ENCODE assay signal across 20 mouse cellular contexts in the genomic region with DNA sequence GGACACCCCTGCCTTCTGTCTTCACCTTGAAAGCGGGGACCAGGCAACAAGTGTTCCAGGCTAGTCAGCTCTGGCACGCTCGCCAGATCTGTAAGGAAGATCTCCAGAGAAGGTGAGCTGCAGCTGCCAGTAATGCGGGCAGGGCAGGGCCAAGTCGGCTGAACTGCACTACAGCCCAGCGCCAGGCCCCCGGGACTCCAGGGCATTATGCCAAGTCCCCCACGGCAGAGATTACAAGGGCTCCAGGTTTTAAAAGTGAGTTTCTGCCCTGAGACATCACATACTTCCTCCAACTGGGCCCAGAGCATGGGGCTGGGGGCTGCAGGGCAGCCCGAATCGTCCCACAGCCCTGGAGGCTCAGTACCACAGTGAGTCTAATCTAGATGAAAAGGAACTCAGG. TPM values are rescaled to one million over a fixed set of nuclear protein-coding genes. Genes with fewer than 3 reads are reported as not detected.
DNase-seq lines count a peak whose midpoint lies in the region; ATAC-seq and TF ChIP-seq lines count a peak whose summit lies in the region.
"Had no signal": no experiment of that assay in that cellular context is flagged by ENCODE, and none has a peak within 500 bp of the region (broad histone marks: within the 10 kb centered on the region; RNA-seq: fewer than 3 reads in every experiment).

No protein-coding gene starts in this region.

- no peak for TF ChIP-seq CTCF in kidney, adult 2 months (conservative IDR thresholded peaks at IDR 0.05; ENCODE audit: insufficient read depth, insufficient read length, low read depth, low read length)
- TF ChIP-seq CTCF in lung, postnatal 0 days (IDR thresholded peaks at IDR 0.05): no peak
- no peak for TF ChIP-seq CTCF in stomach, postnatal 0 days (IDR thresholded peaks at IDR 0.05; ENCODE audit: low read depth)

- H3K27ac ChIP-seq in heart, embryonic 12.5 days (ENCODE audit: poor library complexity, severe bottlenecking): peak overlapping the region; percentile 95
- 0 out of 2 replicates have a peak overlapping the region, but pooled peaks have one; percentile 9 for H3K27ac ChIP-seq in kidney, adult 2 months (ENCODE audit: insufficient read depth, low read depth, low read length)
- peak overlapping the region; percentile 64 for H3K27ac ChIP-seq in lung, embryonic 16.5 days (ENCODE audit: low read length)
- no peak overlapping the region for H3K27ac ChIP-seq in lung, postnatal 0 days (ENCODE audit: low read length)
- 0 out of 2 replicates have a peak overlapping the region, but pooled peaks have one; percentile 8 for H3K27ac ChIP-seq in stomach, postnatal 0 days (replicated peaks)
- H3K27ac ChIP-seq: midbrain, embryonic 15.5 days had no signal

- H3K9me3 ChIP-seq in heart, embryonic 12.5 days (replicated peaks): no peaks in the 10 kb centered on the region
- H3K9me3 ChIP-seq in lung, embryonic 16.5 days (ENCODE audit: control insufficient read depth, low read length): no peaks in the 10 kb centered on the region
- no peaks in the 10 kb centered on the region for H3K9me3 ChIP-seq in lung, postnatal 0 days (ENCODE audit: low read length)
- no peaks in the 10 kb centered on the region for H3K9me3 ChIP-seq in stomach, postnatal 0 days (ENCODE audit: control insufficient read depth, low read length)
- H3K9me3 ChIP-seq: megakaryocyte, embryonic 14.5 days; midbrain, embryonic 15.5 days had no signal

- H3K4me2 ChIP-seq in heart, embryonic 12.5 days: peak overlapping the region; percentile 3; the same call in 1 of the 2 replicates
- H3K4me2 ChIP-seq in lung, embryonic 16.5 days (ENCODE audit: low read depth, low read length): no peak overlapping the region
- no peak overlapping the region for H3K4me2 ChIP-seq in lung, postnatal 0 days (replicated peaks; ENCODE audit: low read depth, low read length)
- H3K4me2 ChIP-seq in stomach, postnatal 0 days (replicated peaks; ENCODE audit: low read depth): no peak overlapping the region
- H3K4me2 ChIP-seq: liver, embryonic 11.5 days; midbrain, embryonic 15.5 days had no signal

- 48% methylated on average over 10 of the region's 10 CpGs for WGBS in heart, embryonic 12.5 days
- 33% methylated on average over 10 of the region's 10 CpGs for WGBS in kidney, adult 2 months
- WGBS in lung, embryonic 16.5 days: 42% methylated on average over 10 of the region's 10 CpGs
- WGBS in lung, postnatal 0 days: 47% methylated on average over 10 of the region's 10 CpGs
- 57% methylated on average over 10 of the region's 10 CpGs for WGBS in stomach, postnatal 0 days

- peak overlapping the region; percentile 63 for H3K9ac ChIP-seq in heart, embryonic 12.5 days
- peak overlapping the region; percentile 31; the same call in 1 of the 2 replicates for H3K9ac ChIP-seq in lung, embryonic 16.5 days (ENCODE audit: low read length)
- H3K9ac ChIP-seq in lung, postnatal 0 days (replicated peaks; ENCODE audit: low read depth): no peak overlapping the region
- no peak overlapping the region for H3K9ac ChIP-seq in stomach, postnatal 0 days (ENCODE audit: low read length)
- H3K9ac ChIP-seq: midbrain, embryonic 15.5 days had no signal

- no peaks in the 10 kb centered on the region for H3K36me3 ChIP-seq in heart, embryonic 12.5 days
- H3K36me3 ChIP-seq in kidney, adult 2 months (ENCODE audit: control insufficient read depth, insufficient read depth, low read length): no peaks in the 10 kb centered on the region
- H3K36me3 ChIP-seq in lung, embryonic 16.5 days (ENCODE audit: control insufficient read depth, insufficient read depth, low read length): no peaks in the 10 kb centered on the region
- H3K36me3 ChIP-seq in lung, postnatal 0 days (ENCODE audit: insufficient read depth, low read length): no peaks in the 10 kb centered on the region
- H3K36me3 ChIP-seq in stomach, postnatal 0 days (ENCODE audit: control insufficient read depth, insufficient read depth, low read length): no peaks in the 10 kb centered on the region
- H3K36me3 ChIP-seq: midbrain, embryonic 15.5 days had no signal

- no peak for TF ChIP-seq POLR2A in kidney, adult 2 months (IDR thresholded peaks at IDR 0.05; ENCODE audit: low read depth, low read length)

- DNase-seq in heart, adult 11 months: no peak
- DNase-seq in kidney, adult 2 months: no peak
- DNase-seq in kidney, postnatal 14 days: no peak
- DNase-seq in lung, postnatal 0 days (ENCODE audit: low spot score): no peak
- no peak for DNase-seq in stomach, postnatal 0 days (ENCODE audit: low spot score)
- DNase-seq: adrenal gland, postnatal 36 days; cerebellum, adult 2 months; gastrocnemius, postnatal 36 days; kidney, postnatal 36 days; left cerebral cortex, postnatal 4 days; lung, postnatal 14 days; right cerebral cortex, postnatal 14 days; spleen, adult 18-20 months; thymus, postnatal 36 days had no signal

- ATAC-seq in heart, embryonic 12.5 days (ENCODE audit: insufficient number of reproducible peaks, low FRiP score): no peak
- no peak for ATAC-seq in lung, embryonic 16.5 days (ENCODE audit: low read depth)
- no peak for ATAC-seq in lung, postnatal 0 days
- ATAC-seq in stomach, postnatal 0 days (ENCODE audit: low FRiP score, low TSS enrichment): no peak
- ATAC-seq: forebrain, embryonic 14.5 days; midbrain, embryonic 15.5 days had no signal

- TF ChIP-seq EP300 in lung, postnatal 0 days (IDR thresholded peaks at IDR 0.05): no peak
- TF ChIP-seq EP300 in stomach, postnatal 0 days (optimal IDR thresholded peaks at IDR 0.05): no peak

- H3K27me3 ChIP-seq in heart, embryonic 12.5 days (replicated peaks): peaks cover 9% of the 10 kb centered on the region; the same call in 1 of the 2 replicates
- no peaks in the 10 kb centered on the region for H3K27me3 ChIP-seq in kidney, adult 2 months (replicated peaks; ENCODE audit: control insufficient read depth, insufficient read depth, low read length)
- no peaks in the 10 kb centered on the region for H3K27me3 ChIP-seq in lung, embryonic 16.5 days (ENCODE audit: control insufficient read depth, insufficient read depth, low read depth, low read length)
- no peaks in the 10 kb centered on the region for H3K27me3 ChIP-seq in lung, postnatal 0 days (replicated peaks; ENCODE audit: insufficient read depth, low read length)
- H3K27me3 ChIP-seq in stomach, postnatal 0 days (ENCODE audit: control insufficient read depth, insufficient read depth, low read length): no peaks in the 10 kb centered on the region
- H3K27me3 ChIP-seq: megakaryocyte, embryonic 14.5 days; midbrain, embryonic 15.5 days had no signal

- peaks cover 100% of the 10 kb centered on the region for H3K4me1 ChIP-seq in heart, embryonic 12.5 days (replicated peaks)
- peaks cover 68% of the 10 kb centered on the region for H3K4me1 ChIP-seq in kidney, adult 2 months (ENCODE audit: control insufficient read depth, insufficient read depth, low read length)
- H3K4me1 ChIP-seq in lung, embryonic 16.5 days (replicated peaks; ENCODE audit: control insufficient read depth, insufficient read depth, low read length): peaks cover 59% of the 10 kb centered on the region
- H3K4me1 ChIP-seq in lung, postnatal 0 days (ENCODE audit: insufficient read depth, low read depth, low read length): peaks cover 13% of the 10 kb centered on the region; the same call in 1 of the 2 replicates
- peaks cover 6% of the 10 kb centered on the region for H3K4me1 ChIP-seq in stomach, postnatal 0 days (replicated peaks; ENCODE audit: control insufficient read depth, insufficient read depth)

- H3K4me3 ChIP-seq in heart, embryonic 12.5 days: no peak overlapping the region
- no peak overlapping the region for H3K4me3 ChIP-seq in kidney, adult 2 months (ENCODE audit: insufficient read depth, low read depth, low read length)
- H3K4me3 ChIP-seq in lung, embryonic 16.5 days (ENCODE audit: low read length): no peak overlapping the region
- no peak overlapping the region for H3K4me3 ChIP-seq in lung, postnatal 0 days (ENCODE audit: low read depth, low read length)
- no peak overlapping the region for H3K4me3 ChIP-seq in stomach, postnatal 0 days (ENCODE audit: low read depth, low read length)
- H3K4me3 ChIP-seq: megakaryocyte, embryonic 14.5 days; midbrain, embryonic 15.5 days had no signal

RNA-seq across cellular contexts. Expression of gene Shb, which starts 52.8 kb away (rescaled TPM):
- polyA plus RNA-seq in heart, embryonic 12.5 days (2016; fragmentation: Nextera tagmentation; extraction: Ambion mirVana): 13.9 and 15.3 TPM in 2 replicates
- polyA plus RNA-seq in kidney, adult 2 months (2012; rRNA removed): 57.1 and 59.4 TPM in 2 replicates
- polyA plus RNA-seq in lung, embryonic 16.5 days (2015; fragmentation: Nextera tagmentation; extraction: Ambion mirVana): 12.4 and 16.1 TPM in 2 replicates
- 7.1 and 8.8 TPM in 2 replicates for polyA plus RNA-seq in lung, postnatal 0 days (2015; fragmentation: Nextera tagmentation; extraction: Ambion mirVana)
- polyA plus RNA-seq in stomach, postnatal 0 days (2015; fragmentation: Nextera tagmentation; extraction: Ambion mirVana): 5.5 and 6.9 TPM in 2 replicates

Comparison
In these comparisons a context has a peak if more than half of its experiments do, and no peak if none do; other contexts are left out.
1. H3K9ac ChIP-seq: peak in heart, embryonic 12.5 days (single experiment) and lung, embryonic 16.5 days (single experiment); none in lung, postnatal 0 days (single experiment) and stomach, postnatal 0 days (single experiment).